Mouse (Mus musculus) spleen, embryonic (tissue): ENCODE data around the gene Plekha5.
"Not testable (repeated sequence)": the region's sequence is repeated elsewhere in the genome, so short reads cannot be mapped to it uniquely, and the experiment has no call there.

Experiments used
- CTCF ChIA-PET: fragments of 350-600 bp; sonication (Branson Sonifier 250); formaldehyde crosslinking; loops from one replicate; lab custom pipeline; 2022; lab: Charles Lee

The Plekha5 gene

GRCm38 (mm10) chr6:140576961-140577821 is 153.3 kb downstream of the Plekha5 start:
- CTCF ChIA-PET = interaction anchor here (1.0 kb wide), 1 partner anchor 14 kb away, joined by 3 read pairs; no protein-coding TSS in a partner anchor

DNA sequence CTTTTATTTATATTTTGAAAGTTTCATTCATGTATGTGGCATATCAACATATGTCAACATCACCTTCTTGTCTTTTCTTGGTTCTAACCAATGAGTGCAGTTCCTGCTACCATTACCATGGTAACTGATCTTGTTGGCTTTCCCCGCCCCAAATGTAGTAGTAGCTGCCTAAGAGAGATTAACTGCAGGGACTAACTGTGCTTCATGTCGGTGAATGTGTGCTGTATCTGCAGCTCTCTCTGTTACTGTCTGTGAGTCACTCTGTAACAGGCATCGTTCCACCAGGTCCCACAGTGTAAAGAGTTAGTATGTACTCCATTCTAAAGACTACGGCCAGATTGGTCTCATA is 153.9 kb downstream of the Plekha5 start:
- CTCF ChIA-PET = interaction anchor here (1.0 kb wide), 1 partner anchor 13 kb away, joined by 3 read pairs; no protein-coding TSS in a partner anchor

GRCm38 (mm10) chr6:140578985-140579384 is 155.1 kb downstream of the Plekha5 start:
- CTCF ChIA-PET = not testable (repeated sequence)

DNA sequence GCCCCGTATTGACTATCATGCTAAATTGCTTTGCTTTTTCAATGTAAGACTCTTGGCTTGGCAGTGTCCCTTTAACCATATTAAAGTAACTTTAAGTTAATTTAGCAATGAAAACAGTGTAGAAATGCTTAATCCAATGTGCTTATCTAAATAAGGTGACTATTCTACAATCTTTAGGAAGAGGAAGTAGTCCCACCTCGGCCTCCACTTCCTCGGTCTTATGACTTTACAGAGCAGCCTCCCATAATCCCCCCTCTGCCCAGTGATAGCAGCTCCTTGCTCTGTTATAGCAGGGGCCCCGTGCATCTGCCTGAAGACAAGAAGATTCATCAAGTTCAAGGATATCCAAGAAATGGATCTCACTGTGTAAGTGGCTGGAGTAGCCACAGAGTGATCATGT is 156.3 kb downstream of the Plekha5 start:
- CTCF ChIA-PET = no interaction called here

DNA sequence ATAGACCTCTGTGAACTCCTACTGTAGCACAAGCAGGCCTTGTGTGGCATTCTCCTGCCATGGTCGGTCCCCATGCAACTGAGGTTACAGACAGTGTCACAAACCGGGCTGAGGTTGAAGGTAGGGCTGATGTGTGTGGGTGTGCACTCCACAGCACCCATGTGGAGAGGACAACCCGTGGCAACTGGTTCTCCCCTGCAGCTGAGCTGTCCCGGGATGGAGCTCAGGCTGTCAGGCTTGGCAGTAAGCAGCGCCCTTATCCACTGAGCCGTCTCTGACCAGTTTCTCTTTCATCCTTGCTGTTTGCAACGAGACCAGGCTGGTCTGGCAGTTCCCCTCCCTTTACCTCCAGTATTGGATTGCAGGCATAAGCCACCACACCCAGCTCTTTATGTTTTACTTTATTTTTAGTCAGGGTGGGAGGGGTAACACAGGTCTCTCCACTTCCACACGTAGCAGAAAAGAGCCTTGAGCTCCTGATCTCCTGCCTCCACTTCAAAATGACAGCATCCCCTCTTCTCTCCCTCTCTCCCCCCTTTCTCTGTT is 162.9 kb downstream of the Plekha5 start:
- CTCF ChIA-PET = interaction anchor here (0.5 kb wide), 1 partner anchor 180 kb away, joined by 3 read pairs; no protein-coding TSS in a partner anchor

DNA sequence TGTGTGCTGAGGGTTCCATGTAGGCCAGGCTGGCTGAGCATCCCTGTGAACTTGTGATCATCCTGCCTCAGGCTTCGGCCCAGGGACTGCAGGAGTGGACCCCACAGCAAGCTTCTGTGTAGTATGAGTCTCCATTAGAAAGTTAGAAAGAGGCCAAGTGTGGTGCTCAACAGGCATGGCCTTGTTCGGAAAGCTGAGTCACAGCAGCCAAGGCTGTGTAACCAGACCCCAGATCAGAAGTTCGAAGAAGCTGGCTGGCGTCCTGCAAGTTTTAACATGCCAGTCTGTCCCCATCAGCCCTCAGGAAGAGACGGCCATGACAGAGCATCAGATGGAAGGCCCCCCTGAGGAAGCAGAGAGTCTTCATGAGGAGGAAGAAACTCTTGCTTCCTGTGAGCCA is 167.5 kb downstream of the Plekha5 start:
- CTCF ChIA-PET = interaction anchor here (0.8 kb wide), 1 partner anchor 14 kb away, joined by 3 read pairs; no protein-coding TSS in a partner anchor

- CTCF ChIA-PET = no interaction called here
These were observed 168.9 kb downstream of the Plekha5 start for GRCm38 (mm10) chr6:140592713-140593112.

- CTCF ChIA-PET = no interaction called here
These were observed 169.7 kb downstream of the Plekha5 start for GRCm38 (mm10) chr6:140593420-140594170.

DNA sequence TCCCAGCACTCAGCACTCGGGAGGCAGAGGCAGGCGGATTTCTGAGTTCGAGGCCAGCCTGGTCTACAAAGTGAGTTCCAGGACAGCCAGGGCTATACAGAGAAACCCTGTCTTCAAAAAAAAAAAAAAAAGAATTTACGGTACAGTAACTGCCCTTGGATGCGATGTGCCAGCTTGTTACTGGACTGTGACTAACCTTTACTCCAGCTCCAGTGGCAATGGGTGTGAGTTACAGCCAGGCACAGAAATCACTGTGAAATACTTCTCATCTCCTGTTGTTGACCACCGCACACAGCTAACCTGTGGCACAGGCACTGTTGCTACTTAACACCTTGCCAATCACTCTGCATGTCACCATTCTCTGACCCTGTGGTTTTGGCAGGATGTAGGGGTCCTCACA is 171.7 kb downstream of the Plekha5 start:
- CTCF ChIA-PET = not testable (repeated sequence)

DNA sequence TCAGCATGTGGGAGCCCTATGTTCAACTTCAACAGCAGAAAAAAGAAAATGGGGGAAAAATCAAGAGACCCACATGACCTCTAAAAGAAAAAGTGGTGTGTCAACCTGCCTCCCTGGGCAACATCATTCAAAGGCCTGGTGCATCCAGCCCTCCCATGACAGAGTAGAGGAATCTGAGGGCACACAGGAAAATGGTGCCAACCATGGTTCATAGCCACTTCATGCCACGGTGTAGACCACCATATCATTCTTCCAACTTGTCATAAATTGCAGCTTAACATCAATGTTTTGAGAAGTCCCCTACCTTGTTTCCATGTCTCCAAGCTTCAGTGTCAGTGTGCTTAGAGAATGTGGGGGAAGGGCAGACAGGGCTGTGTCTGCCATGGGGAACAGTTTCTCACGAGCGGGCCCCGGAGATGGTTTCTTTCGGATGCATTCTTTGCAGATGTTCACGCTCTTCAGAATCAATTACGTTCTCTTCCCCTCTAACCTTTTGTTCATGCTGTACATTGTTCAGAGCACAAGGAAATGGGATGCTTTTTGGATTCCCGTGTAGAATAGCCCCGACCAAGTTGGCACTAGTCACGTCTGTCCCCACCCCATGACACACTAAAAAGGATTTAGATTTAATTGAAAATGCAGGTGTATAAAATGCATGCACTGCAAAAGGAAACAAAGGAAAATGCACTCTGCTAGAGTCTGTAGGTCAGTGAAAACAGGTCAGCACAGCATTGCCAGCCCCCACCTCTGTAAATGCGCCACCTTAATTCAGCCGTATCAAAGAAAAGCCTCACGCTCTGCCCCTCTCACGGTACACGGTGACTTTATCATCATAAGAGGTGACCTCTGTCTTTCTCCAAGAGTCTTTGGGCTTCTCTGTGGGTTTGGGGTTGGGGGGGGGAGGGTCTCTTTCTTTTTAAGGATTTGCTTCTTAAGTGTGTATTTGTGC is 173.8 kb downstream of the Plekha5 start:
- CTCF ChIA-PET = no interaction called here

GRCm38 (mm10) chr6:140598516-140598915 is 174.7 kb downstream of the Plekha5 start:
- CTCF ChIA-PET = no interaction called here

DNA sequence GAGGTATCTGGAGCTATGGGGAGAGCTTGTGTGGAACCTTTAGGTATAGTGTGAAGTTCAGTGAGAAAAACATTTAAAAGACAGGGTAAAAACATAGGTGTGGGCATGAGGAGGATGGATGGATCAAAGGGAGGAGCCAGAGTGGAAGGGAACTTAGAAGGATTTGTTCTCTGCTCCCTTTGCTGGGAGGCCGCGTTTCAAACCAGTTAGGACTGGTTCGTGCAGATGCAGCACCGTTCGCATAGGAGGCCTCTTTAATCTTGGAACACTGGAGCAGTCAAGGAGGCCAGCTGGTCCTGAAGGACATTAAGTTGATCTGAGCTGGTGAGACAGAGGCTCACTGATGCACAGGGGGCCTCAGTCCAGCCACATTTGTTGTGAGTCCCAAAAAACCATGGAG is 175.5 kb downstream of the Plekha5 start:
- CTCF ChIA-PET = no interaction called here

DNA sequence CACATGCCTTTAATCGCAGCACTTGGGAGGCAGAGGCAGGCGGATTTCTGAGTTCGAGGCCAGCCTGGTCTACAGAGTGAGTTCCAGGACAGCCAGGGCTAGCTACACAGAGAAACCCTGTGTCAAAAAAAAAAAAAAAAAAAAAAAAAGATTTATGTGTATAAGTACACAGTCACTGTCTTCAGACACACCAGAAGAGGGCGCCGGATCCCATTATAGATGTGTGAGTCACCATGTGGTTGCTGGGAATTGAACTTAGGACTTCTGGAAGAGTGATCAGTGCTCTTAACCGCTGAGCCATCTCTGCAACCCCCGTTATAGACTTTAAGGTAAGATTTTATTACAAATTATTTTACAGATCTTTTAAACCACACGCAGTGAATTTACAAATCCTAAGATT is 176.8 kb downstream of the Plekha5 start:
- CTCF ChIA-PET = not testable (repeated sequence)

DNA sequence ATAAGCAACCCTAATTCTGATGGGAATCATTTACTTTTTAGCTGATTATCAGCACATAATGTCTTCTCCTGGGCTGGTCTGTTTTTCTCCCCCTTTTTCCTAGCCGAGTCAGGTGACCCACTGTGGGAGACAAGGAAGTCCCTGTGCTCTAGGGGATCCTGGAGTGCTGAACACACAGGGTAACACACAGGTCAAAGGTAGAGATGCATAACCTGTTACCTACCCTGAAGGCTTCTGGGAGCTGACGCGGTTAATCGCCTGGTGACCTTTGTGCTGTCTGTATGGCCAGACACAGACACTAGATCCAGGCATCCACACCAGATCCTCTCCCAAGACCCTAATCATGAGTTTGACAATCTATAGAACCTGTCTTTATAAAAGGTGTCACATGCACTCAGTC is 177.3 kb downstream of the Plekha5 start:
- CTCF ChIA-PET = no interaction called here

DNA sequence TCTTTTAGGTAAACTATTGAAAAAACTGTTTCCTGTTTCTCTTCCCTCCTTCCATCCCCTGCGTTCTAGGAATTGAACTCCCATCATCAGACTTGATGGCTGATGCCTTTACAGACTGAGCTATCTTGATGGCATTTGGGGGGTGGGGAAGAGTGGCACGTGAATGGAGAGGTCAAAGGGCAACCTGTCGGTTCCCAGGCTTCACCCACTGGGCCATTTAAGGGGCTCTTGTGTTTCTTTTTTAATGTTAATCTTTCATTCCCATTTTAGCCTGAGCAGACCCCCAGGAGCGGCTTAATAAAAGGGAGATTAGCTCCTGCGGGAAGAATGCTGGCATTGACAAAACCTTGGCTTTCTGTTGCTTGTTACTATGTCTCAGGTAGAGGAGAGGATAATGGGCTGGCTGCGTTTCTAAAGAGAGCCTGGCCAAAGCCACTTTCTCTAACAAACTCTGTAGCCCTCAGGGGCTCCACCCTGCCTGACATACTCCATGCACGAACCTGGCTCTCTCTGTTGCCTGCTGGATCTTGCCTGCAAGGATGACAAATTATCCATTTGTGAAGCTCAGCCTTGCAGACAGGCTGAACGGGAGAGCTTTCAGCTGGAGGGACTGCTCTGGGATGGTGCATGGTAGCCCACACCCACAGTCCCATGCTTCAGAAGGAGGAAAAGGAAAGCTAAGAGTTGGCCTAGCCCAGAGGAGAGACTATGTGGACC is 179.5 kb downstream of the Plekha5 start:
- CTCF ChIA-PET = interaction anchor here (0.6 to 0.7 kb wide), 2 partner anchors 40 to 163 kb away, joined by 4 to 9 read pairs; no protein-coding TSS in a partner anchor

DNA sequence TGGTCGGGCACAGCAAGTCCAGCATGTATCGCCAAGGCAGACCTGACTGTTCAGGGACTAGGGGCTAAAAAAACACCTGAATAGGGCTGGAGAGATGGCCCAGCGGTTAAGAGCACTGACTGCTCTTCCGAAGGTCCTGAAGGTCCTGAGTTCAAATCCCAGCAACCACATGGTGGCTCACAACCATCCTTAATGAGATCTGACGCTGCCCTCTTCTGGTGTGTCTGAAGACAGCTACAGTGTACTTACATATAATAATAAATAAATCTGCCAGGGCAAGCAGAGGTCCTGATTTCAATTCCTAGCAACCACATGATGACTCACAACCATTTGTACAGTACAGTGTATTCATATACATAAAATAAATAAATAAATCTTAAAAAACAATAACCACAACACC is 181.3 kb downstream of the Plekha5 start:
- CTCF ChIA-PET = not testable (repeated sequence)

DNA sequence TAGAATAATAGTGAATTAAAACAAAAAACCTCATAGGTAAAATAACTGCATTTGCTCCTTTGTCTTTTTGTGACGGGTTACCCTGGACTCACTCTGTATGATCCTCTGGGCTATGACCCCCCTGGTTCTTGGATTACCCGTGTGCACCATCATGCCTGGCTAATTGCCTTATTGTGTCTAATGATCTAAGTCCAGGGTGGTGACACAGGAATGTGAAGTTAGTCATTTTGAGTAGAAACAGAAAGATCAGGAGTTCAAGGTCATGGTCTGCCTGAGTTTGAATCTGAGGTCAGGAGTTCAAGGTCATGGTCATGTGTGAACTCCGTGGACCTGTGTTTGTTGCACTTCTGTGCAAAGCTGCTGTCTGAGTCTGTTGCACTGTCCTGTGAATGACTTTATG is 181.9 kb downstream of the Plekha5 start:
- CTCF ChIA-PET = no interaction called here

- CTCF ChIA-PET = no interaction called here
These were observed 182.7 kb downstream of the Plekha5 start for GRCm38 (mm10) chr6:140606534-140606933.

GRCm38 (mm10) chr6:140608666-140609065 is 184.8 kb downstream of the Plekha5 start:
- CTCF ChIA-PET = no interaction called here

DNA sequence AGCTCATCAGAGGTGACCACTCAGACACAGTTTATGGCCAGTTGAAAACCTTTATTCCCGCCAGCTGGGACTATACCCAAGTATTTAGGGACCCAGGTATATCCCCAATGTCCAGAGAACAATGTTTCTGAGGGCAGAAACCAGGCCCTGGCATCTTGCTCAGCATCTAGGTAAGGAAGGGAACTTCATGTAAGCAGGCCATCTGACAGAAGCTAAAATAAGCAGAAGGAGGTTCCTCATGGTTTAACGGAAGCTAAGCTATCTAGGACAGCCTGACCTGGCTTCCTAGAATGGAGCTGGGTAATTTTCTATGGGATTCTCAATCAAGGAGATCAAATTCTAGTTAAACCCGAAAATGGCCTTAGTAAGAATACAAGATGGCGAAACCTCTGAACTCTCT is 185.7 kb downstream of the Plekha5 start:
- CTCF ChIA-PET = no interaction called here
